Mouse (Mus musculus) bone marrow, adult 2 months (tissue): Measurements from ENCODE around the gene Aldh6a1.

ENCODE experiments used
- CTCF ChIP-seq: fragments of 200-500 bp; IDR thresholded peaks from 2 replicates; pipeline ENCODE4 v1.5.1; 2011; ENCODE audit warnings: low read length, control low read depth; ENCODE audit not compliant: control insufficient read depth, insufficient read depth
- POLR2A ChIP-seq: fragments of 200-500 bp; IDR thresholded peaks from 2 replicates; pipeline ENCODE4 v1.6.1; 2011; ENCODE audit warnings: low read depth, mild to moderate bottlenecking, control low read depth, low read length, borderline replicate concordance; ENCODE audit not compliant: control insufficient read depth

DNA sequence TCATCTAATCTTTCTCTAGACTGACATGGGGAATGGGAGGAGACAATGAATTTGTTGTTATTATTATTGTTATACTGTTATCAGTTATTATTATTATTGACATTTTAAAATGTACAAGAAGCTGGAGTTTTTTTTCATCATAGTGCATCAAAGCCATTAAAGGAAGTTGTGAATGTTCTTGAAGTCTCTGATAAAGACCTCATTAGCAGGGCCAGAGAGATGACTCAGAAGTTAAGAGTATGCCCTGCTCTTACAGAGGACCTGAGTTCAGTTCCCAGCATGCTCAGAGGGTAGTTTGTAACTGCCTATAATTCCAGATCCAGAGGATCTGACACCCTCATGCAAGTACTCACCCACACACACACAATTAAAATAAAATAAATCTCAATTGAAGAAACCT, 53.1 kb downstream of the Aldh6a1 start:
- TF ChIP-seq POLR2A (no peak), CTCF (no peak)
